Mouse (Mus musculus) cerebellum, adult 2 months (tissue): Measurements from ENCODE around the gene Topbp1.

Experiments
- CTCF ChIP-seq: fragments of 200-500 bp; IDR thresholded peaks from 2 replicates; pipeline ENCODE4 v1.5.1; 2011; ENCODE audit warnings: low read depth, mild to moderate bottlenecking, control low read depth, low read length, moderate library complexity, borderline replicate concordance; ENCODE audit not compliant: insufficient read depth
- POLR2A ChIP-seq: fragments of 200-500 bp; IDR thresholded peaks from 2 replicates; pipeline ENCODE4 v1.6.1; 2011; ENCODE audit warnings: low read length, control low read depth, borderline replicate concordance; ENCODE audit not compliant: insufficient read depth

DNA sequence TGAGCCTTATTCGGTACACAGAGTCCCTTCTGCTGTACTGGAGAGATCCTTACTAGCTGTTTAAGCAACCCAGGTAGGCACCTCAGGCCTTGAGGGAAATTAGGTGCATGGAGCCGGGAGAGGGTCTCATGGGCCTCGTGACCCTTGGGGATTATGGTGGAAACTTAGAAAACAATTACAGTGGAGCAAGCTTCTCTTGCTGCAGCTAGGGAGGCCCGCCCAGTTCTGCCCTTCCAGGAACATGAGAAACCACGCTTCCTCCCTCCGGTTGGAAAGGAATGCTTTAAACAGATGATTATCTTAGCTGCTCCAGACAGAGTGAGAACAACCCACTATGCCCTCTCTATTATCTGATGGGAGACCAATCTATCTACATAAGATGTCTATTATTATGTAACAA, 78.0 kb downstream of the Topbp1 start:
- TF ChIP-seq CTCF: no peak
- TF ChIP-seq POLR2A: no peak
